Mouse (Mus musculus) cerebellum, adult 11-12 months (tissue): ENCODE results near the gene Sh2d6.
"Not testable (repeated sequence)": the region's sequence is repeated elsewhere in the genome, so short reads cannot be mapped to it uniquely, and the experiment has no call there.

Experiments used
- DNase-seq: peaks from one replicate; pipeline ENCODE4 v3.0.0; 2022

The Sh2d6 gene

DNA sequence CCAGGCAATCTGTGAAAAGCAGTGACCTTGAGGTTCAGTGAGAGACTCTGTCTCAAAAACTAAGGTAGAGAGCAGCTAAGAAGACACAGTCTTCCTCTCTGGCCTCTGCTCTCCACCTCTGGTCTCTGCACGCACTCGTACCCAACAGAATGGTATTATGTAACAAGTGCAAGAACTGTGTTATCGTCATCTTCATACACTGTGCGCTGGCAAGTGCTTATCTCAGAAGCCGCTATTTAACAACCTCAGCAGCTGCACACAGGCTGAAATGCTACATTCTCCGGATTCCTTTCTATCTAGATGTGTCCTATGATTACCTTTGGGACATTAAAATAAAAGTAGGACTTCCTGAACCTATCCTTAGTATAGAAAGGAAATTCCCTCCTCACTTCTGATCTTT, 28.6 kb downstream of the Sh2d6 start:
- no peak for DNase-seq

DNA sequence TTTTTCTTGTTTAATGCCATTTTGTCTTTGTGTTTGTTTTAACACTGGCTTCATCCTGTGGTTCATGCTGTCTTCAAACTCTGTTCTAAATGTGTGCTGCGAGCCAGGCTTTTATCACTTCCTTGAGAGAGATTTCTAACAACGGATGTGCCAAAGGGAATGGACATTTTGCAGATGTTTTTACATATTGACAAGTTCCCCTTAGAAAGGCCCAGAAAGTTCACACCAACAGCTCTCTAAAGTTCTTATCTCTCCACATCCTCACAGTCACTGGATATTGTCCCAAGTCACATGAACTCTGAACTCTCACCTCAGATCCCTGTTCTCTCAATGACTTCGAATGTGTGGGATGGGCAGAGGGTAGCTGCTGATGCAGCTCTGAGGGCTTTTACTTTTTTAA, 30.4 kb downstream of the Sh2d6 start:
- no peak for DNase-seq

DNA sequence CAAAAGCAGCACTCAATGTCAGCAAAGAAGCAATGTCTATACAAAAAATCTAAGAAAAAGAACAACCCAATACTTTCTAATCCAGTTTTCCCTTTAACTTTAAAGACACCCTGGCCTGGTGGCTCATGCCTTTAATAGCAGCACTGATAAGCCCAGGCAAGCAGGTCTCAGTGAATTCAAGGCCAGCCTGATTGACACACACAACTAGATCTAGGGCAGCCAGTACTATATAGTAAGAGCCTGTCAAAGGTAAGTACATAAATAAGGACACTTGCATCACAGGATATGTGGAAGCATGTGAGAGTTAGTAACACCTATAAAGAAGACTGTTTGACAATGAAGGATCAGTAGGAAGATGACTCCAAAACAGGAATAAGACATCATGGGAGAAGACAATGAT, 32.0 kb downstream of the Sh2d6 start:
- DNase-seq, result no peak

DNA sequence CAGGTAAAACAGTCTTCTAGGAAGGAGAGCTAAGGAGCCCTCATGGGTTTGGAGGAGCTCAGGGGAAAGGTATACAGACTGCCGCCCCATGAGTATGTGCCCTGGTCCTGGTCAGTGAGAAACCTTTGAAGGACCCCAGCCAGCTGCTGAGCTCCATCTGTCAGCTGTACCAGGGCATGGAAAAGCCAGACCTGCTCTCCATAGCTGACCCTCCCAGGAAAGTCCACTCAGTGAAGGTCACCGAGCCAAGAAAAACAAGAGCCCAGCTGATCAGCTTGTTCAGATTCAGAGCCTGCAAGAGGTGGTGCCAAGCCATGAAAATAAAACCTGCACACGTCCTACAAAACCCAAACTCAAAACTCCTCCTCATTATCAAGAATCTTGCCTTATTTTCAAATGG, 32.7 kb downstream of the Sh2d6 start:
- no peak for DNase-seq

DNA sequence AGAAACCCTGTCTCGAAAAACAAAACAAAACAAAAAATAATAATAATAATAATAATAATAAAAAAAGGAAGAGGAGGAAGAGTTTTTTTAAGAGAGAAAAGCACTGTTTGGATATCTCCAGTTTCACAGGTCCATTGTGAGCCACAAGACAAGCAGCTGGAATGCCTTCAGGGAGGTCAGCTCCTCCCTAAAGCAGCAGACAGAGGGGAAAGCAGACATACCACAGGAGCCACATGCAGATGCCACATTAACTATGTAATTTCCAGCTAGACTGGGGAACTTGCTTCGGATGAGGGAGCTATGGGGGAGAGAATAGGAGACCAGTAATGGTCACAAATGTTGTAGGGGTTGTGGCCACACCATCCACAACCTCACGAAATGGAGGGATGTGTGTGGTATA, 34.2 kb downstream of the Sh2d6 start:
- no peak for DNase-seq

DNA sequence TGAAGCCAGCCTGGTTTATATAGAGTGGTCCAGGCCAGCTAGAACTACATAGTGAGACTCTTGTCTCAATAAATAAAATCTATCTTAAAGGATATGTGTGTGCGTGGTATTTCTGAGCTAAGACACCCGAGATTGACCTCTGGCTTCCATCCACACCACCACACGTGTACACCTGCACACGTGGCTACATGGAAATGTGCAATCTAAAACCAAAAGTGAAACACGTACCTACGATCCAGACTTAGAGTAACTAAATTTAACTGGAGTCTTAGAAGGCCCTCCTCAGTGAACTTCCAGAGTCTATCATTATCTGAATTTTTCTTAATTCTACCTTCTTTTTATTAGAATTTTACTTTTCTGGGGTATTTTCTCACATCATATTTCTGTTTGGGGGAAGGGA, 35.2 kb downstream of the Sh2d6 start:
- DNase-seq, result no peak

DNA sequence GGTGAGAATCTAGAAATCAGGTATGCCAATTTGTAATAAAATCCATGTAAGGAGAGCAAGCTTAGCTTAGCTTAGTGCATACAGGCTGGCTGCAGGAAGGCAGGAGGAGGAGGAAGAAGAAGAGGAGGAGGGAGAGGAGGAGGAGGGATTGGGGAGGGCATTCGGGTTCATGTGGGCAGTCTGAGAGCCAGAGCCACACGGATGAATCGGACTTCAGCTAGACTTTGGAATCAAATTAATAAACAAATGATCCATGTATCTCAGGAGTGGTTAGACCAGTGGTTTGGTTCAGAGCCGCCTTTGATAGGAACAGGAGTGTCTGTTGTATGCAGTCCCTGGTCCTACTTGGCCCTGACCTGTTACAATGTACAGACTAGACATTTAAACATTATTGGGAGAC, 36.6 kb downstream of the Sh2d6 start:
- no peak for DNase-seq

DNA sequence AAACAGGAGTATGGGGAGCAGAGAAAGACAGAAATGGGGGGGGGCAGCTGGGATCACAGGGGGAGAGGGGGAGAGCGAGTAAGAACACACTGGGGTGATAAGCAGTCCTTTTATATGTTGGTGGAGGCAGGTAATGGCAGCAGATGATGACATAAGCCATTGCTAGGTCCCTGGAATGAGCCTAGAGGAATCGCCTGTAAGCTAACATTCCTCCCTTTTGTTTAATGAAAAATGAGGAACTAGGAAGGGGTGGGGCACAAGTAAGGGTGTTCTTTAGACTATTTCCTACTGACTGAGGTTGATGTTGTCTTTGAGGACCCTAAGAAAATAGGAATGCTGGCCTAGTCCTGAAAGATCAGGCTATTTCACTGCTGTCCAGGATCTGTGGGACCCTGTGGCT, 39.4 kb downstream of the Sh2d6 start:
- DNase-seq, result no peak

DNA sequence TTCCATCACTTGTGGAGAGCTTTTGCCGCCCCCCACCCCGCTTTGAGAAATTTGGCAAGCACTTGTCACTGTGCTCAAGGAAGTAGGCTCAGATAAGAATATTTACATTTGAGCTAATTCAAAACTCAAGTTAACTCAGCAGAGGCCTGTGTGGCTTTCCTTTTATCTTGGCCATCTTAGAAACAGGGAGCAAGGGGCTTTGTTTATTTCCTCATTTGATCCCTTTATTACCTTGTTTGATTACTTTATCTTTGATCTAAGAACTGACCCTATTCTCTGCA, 41.1 kb downstream of the Sh2d6 start:
- DNase-seq, result no peak

DNA sequence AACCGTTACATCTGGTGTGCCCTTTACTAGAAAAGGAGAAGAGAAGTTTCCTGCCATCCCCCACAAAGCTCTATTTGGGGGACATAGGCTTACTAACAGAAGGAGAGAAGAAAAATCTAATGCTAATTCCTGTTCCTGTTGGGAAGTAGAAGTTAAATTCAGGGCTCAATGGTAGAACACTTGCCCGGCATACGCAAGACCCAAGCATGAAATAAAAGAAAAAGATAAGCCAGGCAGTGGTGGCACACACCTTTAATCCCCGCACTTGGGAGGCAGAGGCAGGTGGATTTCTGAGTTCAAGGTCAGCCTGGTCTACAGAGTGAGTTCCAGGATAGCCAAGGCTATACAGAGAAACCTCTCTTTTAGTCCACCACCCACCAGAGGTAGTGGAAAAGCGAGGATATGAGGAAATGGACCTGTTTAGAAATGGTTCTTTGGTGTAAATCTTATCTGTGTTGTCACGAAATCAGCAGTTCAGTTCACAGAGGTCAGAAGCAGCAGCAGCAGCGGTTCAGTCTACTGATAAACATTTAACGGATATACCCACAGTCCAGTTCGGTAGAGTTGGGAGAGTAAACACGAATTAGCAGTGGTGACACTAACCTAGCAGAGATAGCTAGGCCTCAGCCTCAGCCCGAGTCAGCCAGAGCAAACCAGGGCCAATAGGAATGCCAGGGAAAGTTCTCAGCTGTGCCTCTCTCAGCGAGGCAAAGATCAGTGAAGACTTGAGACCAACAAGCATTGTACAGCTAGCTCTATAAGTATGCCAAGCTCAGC, 41.7 kb downstream of the Sh2d6 start:
- DNase-seq, result no peak

DNA sequence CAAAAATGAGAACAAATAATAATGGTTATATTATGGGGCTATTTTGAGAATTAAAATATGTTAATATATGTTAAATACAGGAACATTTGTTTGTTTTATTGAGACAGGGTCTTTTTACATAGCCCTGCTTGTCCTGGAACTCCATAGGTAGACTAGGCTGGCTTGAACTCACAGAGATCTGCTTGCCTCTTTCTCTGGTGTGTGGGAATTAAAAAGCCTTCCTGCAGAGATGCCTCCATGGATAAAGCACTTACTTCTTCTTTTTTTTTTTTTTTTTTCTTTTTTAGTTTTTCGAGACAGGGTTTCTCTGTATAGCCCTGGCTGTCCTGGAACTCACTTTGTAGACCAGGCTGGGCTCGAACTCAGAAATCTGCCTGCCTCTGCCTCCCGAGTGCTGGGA, 42.8 kb downstream of the Sh2d6 start:
- not testable (repeated sequence) for DNase-seq

DNA sequence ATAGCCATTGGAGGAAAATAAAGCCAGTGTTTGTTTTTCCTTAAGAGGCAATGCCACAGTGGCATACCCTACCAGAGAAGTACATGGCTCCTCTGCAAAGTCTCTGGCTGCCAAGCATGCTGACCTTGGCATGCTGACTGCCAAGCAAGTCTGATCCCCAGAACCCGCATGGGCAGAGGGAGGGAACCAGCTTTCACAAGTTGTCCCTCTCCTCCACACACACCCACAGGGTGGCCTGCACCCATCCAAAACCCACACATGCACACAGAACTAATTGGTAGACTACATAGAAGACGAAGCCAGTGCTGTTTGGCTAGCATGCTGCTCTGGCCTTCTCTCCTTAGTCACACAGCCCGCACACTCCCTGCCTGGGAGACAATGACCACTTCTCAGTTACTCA, 43.9 kb downstream of the Sh2d6 start:
- DNase-seq, result no peak

DNA sequence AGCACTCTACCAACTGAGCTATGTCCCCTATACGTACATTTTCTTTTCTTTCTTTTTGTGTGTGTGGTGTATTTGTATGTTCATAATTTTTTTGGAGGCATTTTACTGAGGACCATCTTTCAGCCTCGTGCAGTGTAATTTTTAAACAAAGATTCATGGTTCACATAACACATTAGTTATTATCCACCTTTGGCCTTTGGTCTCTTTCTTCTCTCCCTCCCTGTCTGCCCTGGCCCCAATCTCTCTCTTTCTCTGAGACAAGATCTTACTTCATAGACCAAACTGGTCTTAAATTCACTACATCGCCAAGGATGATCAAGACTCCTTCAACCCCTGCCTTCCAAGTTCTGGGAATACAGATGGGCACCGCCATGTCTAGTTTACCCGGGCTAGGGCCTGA, 44.7 kb downstream of the Sh2d6 start:
- no peak for DNase-seq

DNA sequence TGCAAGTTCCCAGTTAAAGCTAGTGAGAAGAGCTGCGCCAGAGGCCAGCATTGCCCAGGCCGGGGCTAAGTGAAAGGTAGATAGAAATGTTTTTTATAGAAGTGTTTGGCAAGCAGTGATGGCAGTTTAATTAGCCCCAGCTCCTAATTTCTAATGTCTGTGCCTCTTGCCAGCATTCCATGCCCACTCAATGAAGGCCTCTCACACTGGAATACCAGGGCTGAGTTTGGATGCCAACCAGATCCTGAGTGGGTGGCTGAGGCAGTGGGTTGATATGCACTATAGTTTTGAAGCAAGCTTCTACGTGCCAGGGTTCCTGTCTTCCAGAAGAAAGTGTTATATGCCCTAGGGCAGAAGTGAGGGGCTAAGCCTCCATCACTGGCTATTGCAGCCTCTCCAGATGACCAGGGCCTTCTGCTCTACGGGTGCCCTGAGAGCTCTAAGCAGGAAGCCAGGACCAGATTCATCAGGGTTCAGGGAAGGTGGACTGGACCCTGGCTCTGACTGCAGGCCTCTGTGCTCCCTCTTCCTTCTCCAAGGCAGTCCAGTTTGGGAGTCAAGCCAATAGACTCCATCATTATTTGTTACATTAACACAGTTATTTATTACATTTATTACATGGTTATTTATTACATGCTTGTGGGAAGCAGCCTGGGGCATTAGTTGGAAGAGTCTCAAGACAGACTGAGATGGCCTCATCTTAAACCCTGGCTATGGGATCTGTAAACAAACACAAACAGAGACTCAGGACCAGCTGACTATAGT, 46.1 kb downstream of the Sh2d6 start:
- DNase-seq, result no peak

DNA sequence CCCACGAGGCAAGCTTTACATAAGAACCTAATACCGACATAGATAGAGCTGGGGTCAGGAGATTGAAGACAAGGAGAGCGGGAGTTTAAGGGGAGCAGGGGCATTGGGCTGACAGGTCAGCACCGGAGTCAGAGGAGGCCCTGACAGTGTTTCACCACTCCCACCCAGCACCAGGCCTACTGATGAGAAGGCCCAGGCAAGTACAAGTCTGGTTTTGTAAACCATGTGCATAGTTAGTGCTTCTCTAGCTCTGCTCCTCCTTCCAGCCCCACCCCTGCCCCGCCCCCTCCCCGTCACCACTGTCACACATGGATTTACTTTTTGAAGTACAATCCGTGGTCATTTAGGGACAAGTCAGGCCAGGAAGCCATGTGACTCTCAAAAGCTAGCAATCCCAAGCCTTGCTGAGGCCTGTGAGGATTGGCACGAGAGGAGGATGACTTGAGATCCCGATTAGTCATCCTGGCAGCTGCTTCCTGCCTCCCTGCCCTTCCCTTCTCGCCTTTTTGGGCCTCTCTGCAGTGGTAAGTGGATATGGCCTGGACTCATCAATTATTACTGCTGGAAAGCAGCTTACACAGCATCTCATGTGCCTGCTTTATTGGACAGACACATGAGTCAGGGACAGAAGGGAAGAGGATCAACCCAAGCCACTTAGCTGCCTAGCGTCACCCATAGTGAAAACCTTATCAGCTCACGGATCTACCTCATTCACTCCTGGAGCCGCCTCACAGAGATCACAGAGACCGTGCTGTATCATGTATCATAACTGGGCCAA, 48.1 kb downstream of the Sh2d6 start:
- no peak for DNase-seq

DNA sequence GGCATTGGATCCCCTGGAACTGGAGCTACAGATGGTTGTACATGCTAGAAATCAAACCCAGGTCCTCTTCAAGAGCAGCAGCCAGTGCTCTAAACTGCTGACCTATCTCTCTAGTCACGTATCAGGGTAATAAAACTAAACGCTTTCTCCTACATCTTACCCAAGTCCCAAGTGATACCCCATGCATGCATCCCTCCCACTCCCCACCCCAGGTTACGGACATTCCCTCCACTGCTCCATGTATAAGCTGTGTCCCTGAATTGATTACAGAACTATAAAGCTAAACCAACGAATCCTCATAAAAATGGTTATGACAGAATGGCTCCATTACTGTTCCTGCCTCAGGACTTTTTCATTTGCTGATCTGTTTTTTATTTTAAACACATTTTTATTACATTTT, 55.3 kb downstream of the Sh2d6 start:
- DNase-seq, result no peak

DNA sequence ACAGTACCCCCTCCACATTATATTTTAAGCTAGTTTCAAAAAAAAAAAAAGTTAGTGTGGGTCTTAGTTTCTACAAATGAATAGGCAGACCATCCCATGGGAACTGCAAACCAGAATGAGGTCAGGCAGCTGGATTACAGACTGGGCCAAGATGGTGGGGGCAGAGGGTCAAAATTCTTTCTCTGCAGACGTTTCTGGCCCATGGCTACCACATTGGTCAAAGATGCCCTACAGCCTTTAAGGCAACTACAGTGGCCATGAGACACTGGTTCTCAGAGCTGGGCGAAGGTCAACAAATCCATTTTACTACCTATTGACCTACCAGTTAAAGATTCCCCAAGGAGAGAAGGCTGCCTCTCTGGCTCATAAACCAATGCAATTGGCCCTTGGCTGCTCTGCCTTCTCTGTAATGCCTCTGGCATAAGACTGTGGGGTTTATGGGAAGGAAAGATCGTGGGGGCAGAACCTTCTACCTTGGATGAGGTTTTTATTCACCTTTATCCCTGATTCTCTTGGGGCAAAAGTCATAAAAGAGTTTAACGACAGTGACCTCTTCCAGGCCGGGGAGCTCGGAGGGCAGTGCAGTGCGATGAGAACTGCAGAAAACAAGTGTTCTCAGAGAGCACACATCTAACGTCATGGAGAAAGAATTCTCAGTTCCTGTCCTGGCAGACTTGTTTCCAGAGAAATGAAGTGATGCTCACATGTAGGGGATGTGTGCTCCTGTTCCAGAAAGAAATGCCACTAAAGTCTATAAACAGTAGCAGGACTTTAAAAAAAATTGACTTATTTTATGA, 55.9 kb downstream of the Sh2d6 start:
- no peak for DNase-seq
